Mouse (Mus musculus) CD4-positive, CD25-positive, alpha-beta regulatory T cell, adult 4 months (primary cell): ENCODE measurements around the gene Tap1. TPM values are rescaled to one million over a fixed set of nuclear protein-coding genes. Genes with fewer than 3 reads are reported as not detected.

ENCODE experiments used
- ATAC-seq: one replicate; pipeline ENCODE4 v1.8.0; 2017
- polyA plus RNA-seq, 2 experiments: library from polyadenylated mRNA; unstranded; fragments of 100-300 nt; shearing (Covaris generic); gene quantifications; one replicate each; pipeline ENCODE4 v1.2.1; 2017

Gene Tap1
- polyA plus RNA-seq, 2 experiments from 2014 or later: 163 to 238 TPM

- peak; percentile 85 for ATAC-seq
These were observed 47.6 kb downstream of the Tap1 start for GRCm38 (mm10) chr17:34234926-34235325.

GRCm38 (mm10) chr17:34236691-34237090 lies 49.3 kb downstream of the Tap1 start:
- ATAC-seq: no peak

- no peak for ATAC-seq
These were observed 50.4 kb downstream of the Tap1 start for GRCm38 (mm10) chr17:34237741-34238140.

- ATAC-seq: peak; percentile 79
These were observed 51.4 kb downstream of the Tap1 start, which contains the start of gene H2-Ob for GRCm38 (mm10) chr17:34238706-34239105. Gene H2-Ob, plus strand, starts transcription at chr17:34238903.

- peak; percentile 55 for ATAC-seq
These were observed 52.3 kb downstream of the Tap1 start for GRCm38 (mm10) chr17:34239601-34240041.

- no peak for ATAC-seq
These were observed 53.0 kb downstream of the Tap1 start for GRCm38 (mm10) chr17:34240366-34240765.

- no peak for ATAC-seq
These were observed 53.6 kb downstream of the Tap1 start for GRCm38 (mm10) chr17:34240916-34241315.

- no peak for ATAC-seq
These were observed 57.3 kb downstream of the Tap1 start for GRCm38 (mm10) chr17:34244656-34245055.

Other genes with a start within 250 kb of the Tap1 start
- gene Pfdn6, start 247.2 kb upstream of the Tap1 start, polyA plus RNA-seq: 100 to 1,000 TPM; 121 to 141 TPM
- 10 to 100 TPM; 11.5 to 14.3 TPM for gene Wdr46, start 246.9 kb upstream of the Tap1 start, polyA plus RNA-seq
- 10 to 100 TPM; 13.2 to 21.0 TPM for gene B3galt4, start 236.1 kb upstream of the Tap1 start, polyA plus RNA-seq
- gene Vps52, start 231.7 kb upstream of the Tap1 start, polyA plus RNA-seq: 10 to 100 TPM; 27.4 to 47.4 TPM
- gene Rps18, start 231.6 kb upstream of the Tap1 start, polyA plus RNA-seq: 1,000 to 10,000 TPM; 6,766 to 6,959 TPM
- gene H2-K1, start 187.2 kb upstream of the Tap1 start, polyA plus RNA-seq: 1,000 to 10,000 TPM; 5,395 to 7,513 TPM
- 1 to 10 TPM; 2.2 to 2.3 TPM for gene Ring1, start 162.9 kb upstream of the Tap1 start, polyA plus RNA-seq
- gene H2-Ke6, start 159.5 kb upstream of the Tap1 start, polyA plus RNA-seq: 10 to 100 TPM; 20.9 to 21.4 TPM
- 10 to 100 TPM; 53.0 to 92.6 TPM for gene Slc39a7, start 155.9 kb upstream of the Tap1 start, polyA plus RNA-seq
- gene Rxrb, start 155.7 kb upstream of the Tap1 start, polyA plus RNA-seq: 10 to 100 TPM; 11.2 to 12.5 TPM
- gene Col11a2, start 148.1 kb upstream of the Tap1 start, polyA plus RNA-seq: under 1 TPM; 0.15 to 0.42 TPM
- gene H2-Oa, start 95.2 kb upstream of the Tap1 start, polyA plus RNA-seq: 10 to 100 TPM; 56.0 to 68.2 TPM
- gene H2-DMa, start 68.0 kb upstream of the Tap1 start, polyA plus RNA-seq: 100 to 1,000 TPM; 144 to 205 TPM
- gene Brd2, start 64.9 kb upstream of the Tap1 start, polyA plus RNA-seq: 100 to 1,000 TPM; 108 to 154 TPM
- 10 to 100 TPM in 1 of 2 experiments, 1 to 10 TPM in 1; 3.7 to 27.1 TPM for gene H2-DMb2, start 44.2 kb upstream of the Tap1 start, polyA plus RNA-seq
- gene H2-DMb1, start 34.5 kb upstream of the Tap1 start, polyA plus RNA-seq: 1 to 10 TPM; 3.4 to 6.2 TPM
- 100 to 1,000 TPM; 280 to 324 TPM for gene Psmb9, start 211 bp downstream of the Tap1 start, polyA plus RNA-seq
- gene Psmb8, start 10.2 kb downstream of the Tap1 start, polyA plus RNA-seq: 100 to 1,000 TPM; 781 to 871 TPM
- 100 to 1,000 TPM in 1 of 2 experiments, 10 to 100 TPM in 1; 78.9 to 260 TPM for gene Tap2, start 16.0 kb downstream of the Tap1 start, polyA plus RNA-seq
- gene H2-Ob, start 51.4 kb downstream of the Tap1 start, polyA plus RNA-seq: 100 to 1,000 TPM in 1 of 2 experiments, 10 to 100 TPM in 1; 81.1 to 105 TPM
- 10 to 100 TPM in 1 of 2 experiments, 1 to 10 TPM in 1; 8.9 to 77.0 TPM for gene H2-Ab1, start 70.1 kb downstream of the Tap1 start, polyA plus RNA-seq
- gene H2-Aa, start 100.3 kb downstream of the Tap1 start, polyA plus RNA-seq: 100 to 1,000 TPM in 1 of 2 experiments, 10 to 100 TPM in 1; 11.3 to 101 TPM
- gene H2-Eb1, start 118.3 kb downstream of the Tap1 start, polyA plus RNA-seq: 10 to 100 TPM; 12.7 to 77.2 TPM
- gene H2-Eb2, start 138.1 kb downstream of the Tap1 start, polyA plus RNA-seq: under 1 TPM in 1 of 2 experiments, not detected in 1; 0.18 TPM
- under 1 TPM in 1 of 2 experiments, not detected in 1; 0.23 TPM for gene Btnl2, start 167.3 kb downstream of the Tap1 start, polyA plus RNA-seq
- gene Btnl1, start 189.6 kb downstream of the Tap1 start, polyA plus RNA-seq: not detected
- 1 to 10 TPM; 1.8 to 1.9 TPM for gene BC051142, start 211.3 kb downstream of the Tap1 start, polyA plus RNA-seq